Mouse (Mus musculus) G1E-ER4 (cell line): ENCODE measurements around the gene Ecm2. TPM values are rescaled to one million over a fixed set of nuclear protein-coding genes. Genes with fewer than 3 reads are reported as not detected.

ENCODE experiments used
- GATA1 ChIP-seq: IDR thresholded peaks from one replicate; pipeline ENCODE4 v1.8.0; 2012; ENCODE audit warnings: low read length, inconsistent platforms
- polyA plus RNA-seq: library from polyadenylated mRNA; stranded (reverse); fragments of >175 nt; gene quantifications from 2 replicates; pipeline ENCODE4 v1.2.3, GENCODE M21; 2012

Gene Ecm2
- 0.01 TPM in 1 of 2 replicates, not detected in the other for polyA plus RNA-seq

GRCm38 (mm10) chr13:49504510-49504909, at the start of gene Ecm2:
Gene Ecm2 (plus strand): TSS chr13:49504810.
- TF ChIP-seq GATA1, result no peak

- no peak for TF ChIP-seq GATA1
Measured at GRCm38 (mm10) chr13:49460276-49460675, 44.3 kb upstream of the Ecm2 start.

GRCm38 (mm10) chr13:49460692-49461414, 43.8 kb upstream of the Ecm2 start:
- TF ChIP-seq GATA1, result no peak

- no peak for TF ChIP-seq GATA1
Measured at GRCm38 (mm10) chr13:49461458-49462132, 43.0 kb upstream of the Ecm2 start.

GRCm38 (mm10) chr13:49462921-49463320, 41.7 kb upstream of the Ecm2 start:
- TF ChIP-seq GATA1, result no peak

- TF ChIP-seq GATA1, result no peak
Measured at GRCm38 (mm10) chr13:49465875-49466274, 38.7 kb upstream of the Ecm2 start.

GRCm38 (mm10) chr13:49466393-49467075, 38.1 kb upstream of the Ecm2 start:
- no peak for TF ChIP-seq GATA1

- no peak for TF ChIP-seq GATA1
Measured at GRCm38 (mm10) chr13:49467585-49467984, 37.0 kb upstream of the Ecm2 start.

- no peak for TF ChIP-seq GATA1
Measured at GRCm38 (mm10) chr13:49469002-49469401, 35.6 kb upstream of the Ecm2 start.

GRCm38 (mm10) chr13:49470319-49470718, 34.3 kb upstream of the Ecm2 start:
- TF ChIP-seq GATA1, result no peak

- TF ChIP-seq GATA1, result no peak
Measured at GRCm38 (mm10) chr13:49470806-49471205, 33.8 kb upstream of the Ecm2 start.

GRCm38 (mm10) chr13:49471981-49472675, 32.5 kb upstream of the Ecm2 start:
- TF ChIP-seq GATA1, result no peak

GRCm38 (mm10) chr13:49472676-49473005, 32.0 kb upstream of the Ecm2 start:
- TF ChIP-seq GATA1, result no peak

GRCm38 (mm10) chr13:49477887-49478286, 26.7 kb upstream of the Ecm2 start:
- TF ChIP-seq GATA1, result no peak

GRCm38 (mm10) chr13:49478851-49479374, 25.7 kb upstream of the Ecm2 start:
- no peak for TF ChIP-seq GATA1

GRCm38 (mm10) chr13:49479399-49479798, 25.2 kb upstream of the Ecm2 start:
- no peak for TF ChIP-seq GATA1

- TF ChIP-seq GATA1, result no peak
Measured at GRCm38 (mm10) chr13:49480057-49480456, 24.6 kb upstream of the Ecm2 start.
